ENCODE assay signal across 7 mouse cellular contexts in genomic region chr9:114400588-114400948, GRCm38 (mm10). TPM values are rescaled to one million over a fixed set of nuclear protein-coding genes. Genes with fewer than 3 reads are reported as not detected.
DNase-seq lines count a peak whose midpoint lies in the region; ATAC-seq and TF ChIP-seq lines count a peak whose summit lies in the region.

No protein-coding gene starts in this region.

- peak overlapping the region; percentile 99 for H3K4me3 ChIP-seq in megakaryocyte, embryonic 14.5 days (replicated peaks)
- H3K4me3 ChIP-seq in forebrain, embryonic 11.5 days (ENCODE audit: low read depth, low read length): peak overlapping the region; percentile 82
- peak overlapping the region; percentile 89 for H3K4me3 ChIP-seq in limb, embryonic 11.5 days (ENCODE audit: low read depth, low read length)
- H3K4me3 ChIP-seq in small intestine, adult 2 months (ENCODE audit: low read depth, low read length): peak overlapping the region; percentile 88

- H3K27me3 ChIP-seq in megakaryocyte, embryonic 14.5 days (replicated peaks): no peaks in the 10 kb centered on the region
- no peaks in the 10 kb centered on the region for H3K27me3 ChIP-seq in forebrain, embryonic 11.5 days (ENCODE audit: control insufficient read depth, insufficient read depth, low read length)
- no peaks in the 10 kb centered on the region for H3K27me3 ChIP-seq in limb, embryonic 11.5 days (ENCODE audit: control insufficient read depth, insufficient read depth, low read length)
- H3K27me3 ChIP-seq in small intestine, adult 2 months (ENCODE audit: control insufficient read depth, insufficient read depth, low read length): no peaks in the 10 kb centered on the region

- no peak for TF ChIP-seq POLR2A in small intestine, adult 2 months (IDR thresholded peaks at IDR 0.05; ENCODE audit: low read depth, low read length)

- no peak for TF ChIP-seq CTCF in small intestine, adult 2 months (IDR thresholded peaks at IDR 0.05; ENCODE audit: extremely low read depth, insufficient read length, insufficient replicate concordance, low read depth, low read length)

- intact Hi-C loops in left cerebral cortex, postnatal 10 days (cut with DNase I): no loop called here
- intact Hi-C loops in left cerebral cortex, postnatal 36 days (cut with DNase I): no loop called here

- H3K9me3 ChIP-seq in megakaryocyte, embryonic 14.5 days: peaks cover 21% of the 10 kb centered on the region
- no peaks in the 10 kb centered on the region for H3K9me3 ChIP-seq in forebrain, embryonic 11.5 days (ENCODE audit: control insufficient read depth, low read length)
- H3K9me3 ChIP-seq in limb, embryonic 11.5 days (ENCODE audit: control insufficient read depth, low read length): no peaks in the 10 kb centered on the region

- H3K4me2 ChIP-seq in forebrain, embryonic 11.5 days (ENCODE audit: low read depth, low read length, severe bottlenecking): peak overlapping the region; percentile 76
- H3K4me2 ChIP-seq in limb, embryonic 11.5 days (ENCODE audit: low read depth, severe bottlenecking): peak overlapping the region; percentile 60

- 21% methylated on average over 5 of the region's 5 CpGs for WGBS in forebrain, embryonic 11.5 days
- WGBS in limb, embryonic 11.5 days: 14% methylated on average over 5 of the region's 5 CpGs
- 9% methylated on average over 5 of the region's 5 CpGs for WGBS in small intestine, adult 2 months

- H3K9ac ChIP-seq in forebrain, embryonic 11.5 days (ENCODE audit: low read length): peak overlapping the region; percentile 82
- peak overlapping the region; percentile 1; the same call in 1 of the 2 replicates for H3K9ac ChIP-seq in limb, embryonic 11.5 days (ENCODE audit: low read length)

- H3K4me1 ChIP-seq in megakaryocyte, embryonic 14.5 days: peaks cover 16% of the 10 kb centered on the region
- H3K4me1 ChIP-seq in forebrain, embryonic 11.5 days (replicated peaks; ENCODE audit: control insufficient read depth, insufficient read depth, low read length): peaks cover 5% of the 10 kb centered on the region; the same call in 1 of the 2 replicates
- H3K4me1 ChIP-seq in limb, embryonic 11.5 days (ENCODE audit: control insufficient read depth, insufficient read depth, low read length): no peaks in the 10 kb centered on the region
- H3K4me1 ChIP-seq in small intestine, adult 2 months (ENCODE audit: control insufficient read depth, insufficient read depth, insufficient read length, low read length): peaks cover 10% of the 10 kb centered on the region

- H3K27ac ChIP-seq in forebrain, embryonic 11.5 days (ENCODE audit: low read depth, low read length): 0 out of 2 replicates have a peak overlapping the region, but pooled peaks have one; percentile 18
- H3K27ac ChIP-seq in limb, embryonic 11.5 days (replicated peaks; ENCODE audit: low read depth, low read length): no peak overlapping the region
- H3K27ac ChIP-seq in small intestine, adult 2 months (ENCODE audit: insufficient read depth, low read depth, low read length): peak overlapping the region; percentile 37

- peaks cover 26% of the 10 kb centered on the region for H3K36me3 ChIP-seq in megakaryocyte, embryonic 14.5 days (replicated peaks; ENCODE audit: low read length)
- peaks cover 1% of the 10 kb centered on the region; the same call in 1 of the 2 replicates for H3K36me3 ChIP-seq in forebrain, embryonic 11.5 days (ENCODE audit: control insufficient read depth, insufficient read depth, low read length)
- H3K36me3 ChIP-seq in limb, embryonic 11.5 days (ENCODE audit: control insufficient read depth, insufficient read depth, low read length): peaks cover 12% of the 10 kb centered on the region
- H3K36me3 ChIP-seq in small intestine, adult 2 months (ENCODE audit: control insufficient read depth, insufficient read depth, low read length): peaks cover 17% of the 10 kb centered on the region

- DNase-seq in forebrain, embryonic 11.5 days (ENCODE audit: low spot score): no peak
- no peak for DNase-seq in limb, embryonic 11.5 days (ENCODE audit: low spot score)
- DNase-seq in left cerebral cortex, postnatal 10 days (ENCODE audit: extremely low spot score in 1 of 2, low spot score in 2 of 2): no peak
- DNase-seq in left cerebral cortex, postnatal 36 days (ENCODE audit: low spot score in 2 of 2): no peak

- no peak for ATAC-seq in megakaryocyte, adult 5-6 weeks (ENCODE audit: poor library complexity, severe bottlenecking)
- no peak; the same call in 1 of the 2 replicates for ATAC-seq in forebrain, embryonic 11.5 days (replicated peaks; ENCODE audit: low FRiP score)
- peak; percentile 66 for ATAC-seq in limb, embryonic 11.5 days (ENCODE audit: insufficient number of reproducible peaks, low FRiP score, low TSS enrichment, low read depth)

RNA-seq across cellular contexts. Expression of gene Glb1, which starts 0.3 kb away (rescaled TPM):
- 12.5 and 16.4 TPM in 2 replicates for polyA plus RNA-seq in megakaryocyte, embryonic 14.5 days (2012; ENCODE audit: insufficient read depth, low replicate concordance)
- total RNA-seq in megakaryocyte, adult 5-6 weeks (2015): 29.8 TPM in 2 replicates
- total RNA-seq in megakaryocyte, adult 5-6 weeks (2017): 21.2 and 24.5 TPM in 2 replicates
- 20.3 and 21.6 TPM in 2 replicates for polyA plus RNA-seq in forebrain, embryonic 11.5 days (2014; fragmentation: Nextera tagmentation; extraction: Ambion mirVana)
- polyA plus RNA-seq in limb, embryonic 11.5 days (2014; fragmentation: Nextera tagmentation; extraction: Ambion mirVana): 23.2 and 24.4 TPM in 2 replicates
- 15.5 and 25.4 TPM in 2 replicates for polyA plus RNA-seq in small intestine, adult 2 months (2012; rRNA removed)
- total RNA-seq in left cerebral cortex, postnatal 10 days (2021): 10 to 100 TPM; 32.2 to 34.3 TPM
- 10 to 100 TPM; 24.5 to 26.5 TPM for total RNA-seq in left cerebral cortex, postnatal 36 days (2021)

RNA-seq across cellular contexts. Expression of gene Tmppe, which starts 0.3 kb away (rescaled TPM):
- polyA plus RNA-seq in megakaryocyte, embryonic 14.5 days (2012; ENCODE audit: insufficient read depth, low replicate concordance): 1.2 and 2.1 TPM in 2 replicates
- 1.2 and 2.4 TPM in 2 replicates for total RNA-seq in megakaryocyte, adult 5-6 weeks (2015)
- 4.6 and 6.9 TPM in 2 replicates for total RNA-seq in megakaryocyte, adult 5-6 weeks (2017)
- polyA plus RNA-seq in forebrain, embryonic 11.5 days (2014; fragmentation: Nextera tagmentation; extraction: Ambion mirVana): 5.3 and 6.4 TPM in 2 replicates
- 3.6 and 5.1 TPM in 2 replicates for polyA plus RNA-seq in limb, embryonic 11.5 days (2014; fragmentation: Nextera tagmentation; extraction: Ambion mirVana)
- 3.8 and 4.6 TPM in 2 replicates for polyA plus RNA-seq in small intestine, adult 2 months (2012; rRNA removed)
- 1 to 10 TPM; 9.4 to 10.0 TPM for total RNA-seq in left cerebral cortex, postnatal 10 days (2021)
- 10 to 100 TPM; 10.3 to 11.5 TPM for total RNA-seq in left cerebral cortex, postnatal 36 days (2021)

RNA-seq across cellular contexts. Expression of gene Crtap, which starts 10.1 kb away (rescaled TPM):
- 20.4 and 57.9 TPM in 2 replicates for polyA plus RNA-seq in megakaryocyte, embryonic 14.5 days (2012; ENCODE audit: insufficient read depth, low replicate concordance)
- 23.8 and 32.6 TPM in 2 replicates for total RNA-seq in megakaryocyte, adult 5-6 weeks (2015)
- 5.6 and 13.1 TPM in 2 replicates for total RNA-seq in megakaryocyte, adult 5-6 weeks (2017)
- polyA plus RNA-seq in forebrain, embryonic 11.5 days (2014; fragmentation: Nextera tagmentation; extraction: Ambion mirVana): 35.6 and 44.4 TPM in 2 replicates
- 57.6 and 66.7 TPM in 2 replicates for polyA plus RNA-seq in limb, embryonic 11.5 days (2014; fragmentation: Nextera tagmentation; extraction: Ambion mirVana)
- 21.9 and 28.8 TPM in 2 replicates for polyA plus RNA-seq in small intestine, adult 2 months (2012; rRNA removed)
- 10 to 100 TPM in 1 of 2 experiments, 1 to 10 TPM in 1; 8.7 to 10.4 TPM for total RNA-seq in left cerebral cortex, postnatal 10 days (2021)
- total RNA-seq in left cerebral cortex, postnatal 36 days (2021): 1 to 10 TPM; 6.5 to 7.8 TPM
